Mouse (Mus musculus) macrophage (primary cell): ENCODE results near the gene Selenoh. TPM values are rescaled to one million over a fixed set of nuclear protein-coding genes. Genes with fewer than 3 reads are reported as not detected.

Experiments
- H3K27ac ChIP-seq: fragments of 350-480 bp; formaldehyde crosslinking; 2 replicates; pipeline ENCODE4 v1.9.0; 2021
- H3K36me3 ChIP-seq: fragments of 350-480 bp; formaldehyde crosslinking; 2 replicates; pipeline ENCODE4 v1.9.0; 2021; ENCODE audit errors: inconsistent target
- H3K4me3 ChIP-seq: fragments of 350-480 bp; formaldehyde crosslinking; 2 replicates; pipeline ENCODE4 v1.9.0; 2021; ENCODE audit errors: inconsistent target
- H3K79me2 ChIP-seq: fragments of 350-480 bp; formaldehyde crosslinking; 2 replicates; pipeline ENCODE4 v1.9.0; 2021; ENCODE audit errors: inconsistent target
- WGBS: methylation state at CpG from one replicate; pipeline ENCODE4 v1.1.7; 2026; ENCODE audit warnings: inconsistent platforms; ENCODE audit not compliant: missing documents; 5-methylcytosine and 5-hydroxymethylcytosine counted together
- polyA plus RNA-seq: library from polyadenylated mRNA; stranded (reverse); fragments of 250-400 nt; gene quantifications from 3 replicates; pipeline ENCODE4 v1.2.4, GENCODE M21; 2018; ENCODE audit warnings: inconsistent platforms

Gene Selenoh
- polyA plus RNA-seq, 1 experiment from 2014 or later = 14.1 TPM

GRCm38 (mm10) chr2:84627036-84627435 is 43.5 kb downstream of the Selenoh start:
- Histone ChIP-seq H3K79me2 (peaks cover 96% of the 10 kb centered on the region), H3K27ac (no peak overlapping the region), H3K36me3 (no peaks in the 10 kb centered on the region), H3K4me3 (no peak overlapping the region)
- WGBS = 90% methylated on average over 3 of the region's 3 CpGs

- no peak overlapping the region for H3K4me3 ChIP-seq
- 88% methylated on average over 7 of the region's 7 CpGs for WGBS
- H3K36me3 ChIP-seq = 0 out of 2 replicates have a peak, but pooled peaks cover under 1% of the 10 kb centered on the region
- no peak overlapping the region for H3K27ac ChIP-seq
- peaks cover 96% of the 10 kb centered on the region for H3K79me2 ChIP-seq
Observed at GRCm38 (mm10) chr2:84626366-84626975, 44.1 kb downstream of the Selenoh start.

- Histone ChIP-seq H3K4me3 (no peak overlapping the region), H3K27ac (peak overlapping the region; percentile 71), H3K79me2 (peaks cover 95% of the 10 kb centered on the region), H3K36me3 (peaks cover 22% of the 10 kb centered on the region; the same call in 1 of the 2 replicates)
- 93% methylated on average over 15 of the region's 17 CpGs for WGBS
Observed at GRCm38 (mm10) chr2:84624201-84624600, 46.4 kb downstream of the Selenoh start.

GRCm38 (mm10) chr2:84623428-84624119 is 47.0 kb downstream of the Selenoh start:
- peaks cover 89% of the 10 kb centered on the region for H3K79me2 ChIP-seq
- WGBS = 11% methylated on average over 3 of the region's 3 CpGs
- H3K27ac ChIP-seq = peak overlapping the region; percentile 71

GRCm38 (mm10) chr2:84622668-84623067 is 47.9 kb downstream of the Selenoh start:
- Histone ChIP-seq H3K4me3 (no peak overlapping the region), H3K27ac (peak overlapping the region; percentile 71), H3K36me3 (peaks cover 22% of the 10 kb centered on the region; the same call in 1 of the 2 replicates), H3K79me2 (peaks cover 83% of the 10 kb centered on the region)
- WGBS = 69% methylated on average over 2 of the region's 2 CpGs

More at GRCm38 (mm10) chr2:84623428-84624119, 47.0 kb downstream of the Selenoh start:
- Histone ChIP-seq H3K36me3 (peaks cover 22% of the 10 kb centered on the region; the same call in 1 of the 2 replicates), H3K4me3 (no peak overlapping the region)

DNA sequence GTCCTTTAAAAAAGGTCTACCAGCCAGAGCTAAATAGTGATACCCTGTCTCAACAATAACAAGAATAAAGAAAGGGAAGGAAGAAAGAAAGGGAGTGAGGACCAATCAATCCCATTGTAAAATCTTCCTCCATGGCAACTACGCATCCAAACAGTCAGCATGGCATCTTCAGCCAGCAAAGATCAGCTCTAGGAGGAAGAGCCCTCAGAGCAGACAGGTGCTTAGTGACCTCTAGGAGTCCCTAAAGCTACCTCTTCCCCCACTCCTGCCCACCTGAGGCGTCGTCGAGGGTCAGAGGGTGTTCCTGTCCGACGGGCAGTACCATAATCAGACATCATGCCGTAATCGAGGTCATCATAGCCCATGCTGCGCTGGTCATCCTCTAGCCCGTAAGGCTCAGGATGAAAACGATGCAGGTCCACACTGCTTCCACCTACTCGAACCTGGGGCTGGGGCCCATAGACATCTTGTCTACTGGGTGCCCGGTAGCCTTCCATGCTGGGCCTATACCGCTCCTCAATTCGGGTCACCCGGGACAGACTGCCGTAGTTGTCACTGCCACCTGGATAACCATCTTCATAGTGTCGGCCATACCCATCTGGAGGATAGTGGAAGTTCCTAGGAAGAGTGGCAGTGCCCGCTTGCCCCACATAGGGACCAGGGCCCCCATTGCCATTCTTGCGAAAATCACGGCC is 50.8 kb downstream of the Selenoh start:
- H3K27ac ChIP-seq = peak overlapping the region; percentile 73; the same call in 1 of the 2 replicates
- H3K4me3 ChIP-seq = no peak overlapping the region
- 95% methylated on average over 20 of the region's 21 CpGs for WGBS
- peaks cover 70% of the 10 kb centered on the region for H3K79me2 ChIP-seq
- H3K36me3 ChIP-seq = peaks cover 46% of the 10 kb centered on the region

Other genes with a start within 250 kb of the Selenoh start
- gene Calcrl, start 245.4 kb downstream of the Selenoh start, polyA plus RNA-seq = 16.1 to 41.4 TPM (median 19.5 TPM) in 3 replicates
- 22.0 to 44.0 TPM (median 22.4 TPM) in 3 replicates for gene Tfpi, start 194.0 kb downstream of the Selenoh start, polyA plus RNA-seq
- 65.8 to 90.5 TPM (median 79.6 TPM) in 3 replicates for gene Ctnnd1, start 20.0 kb downstream of the Selenoh start, polyA plus RNA-seq
- not detected in 3 replicates for gene Btbd18, start 11.7 kb downstream of the Selenoh start, polyA plus RNA-seq
- gene Gm28635, start 7.3 kb upstream of the Selenoh start, polyA plus RNA-seq = not detected in 3 replicates
- gene Med19, start 7.6 kb upstream of the Selenoh start, polyA plus RNA-seq = 22.1 to 29.0 TPM (median 22.2 TPM) in 3 replicates
- 50.9 to 82.2 TPM (median 59.6 TPM) in 3 replicates for gene Tmx2, start 8.4 kb upstream of the Selenoh start, polyA plus RNA-seq
- gene Zdhhc5, start 44.4 kb upstream of the Selenoh start, polyA plus RNA-seq = 32.4 to 50.5 TPM (median 45.2 TPM) in 3 replicates
- gene Clp1, start 56.6 kb upstream of the Selenoh start, polyA plus RNA-seq = 8.7 to 16.7 TPM (median 10.6 TPM) in 3 replicates
- not detected in 3 replicates for gene Ypel4, start 63.3 kb upstream of the Selenoh start, polyA plus RNA-seq
- gene Gm19426, start 72.9 kb upstream of the Selenoh start, polyA plus RNA-seq = not detected in 3 replicates
- 0.07 TPM in 1 of 3 replicates, not detected in the others for gene Serping1, start 104.7 kb upstream of the Selenoh start, polyA plus RNA-seq
- gene Ube2l6, start 128.1 kb upstream of the Selenoh start, polyA plus RNA-seq = 74.5 to 138 TPM (median 98.4 TPM) in 3 replicates
- gene Smtnl1, start 151.9 kb upstream of the Selenoh start, polyA plus RNA-seq = not detected in 3 replicates
- 22.0 to 55.9 TPM (median 31.3 TPM) in 3 replicates for gene Timm10, start 156.2 kb upstream of the Selenoh start, polyA plus RNA-seq
- gene Slc43a1, start 168.1 kb upstream of the Selenoh start, polyA plus RNA-seq = 0.10 to 0.20 TPM in 2 of 3 replicates, not detected in the other
- not detected in 3 replicates for gene Rtn4rl2, start 215.9 kb upstream of the Selenoh start, polyA plus RNA-seq